Mouse (Mus musculus) heart, adult 2 months (tissue): ENCODE measurements around the gene Tcf12.

Experiments used
- CTCF ChIP-seq: fragments of 200-600 bp; IDR thresholded peaks from 2 replicates; pipeline ENCODE4 v1.8.1; 2022; ENCODE audit warnings: antibody characterized with exemption, mild to moderate bottlenecking, moderate library complexity
- POLR2A ChIP-seq: fragments of 200-500 bp; IDR thresholded peaks from 2 replicates; pipeline ENCODE4 v1.6.1; 2011; ENCODE audit warnings: mild to moderate bottlenecking, low read depth, low read length, control low read depth; ENCODE audit not compliant: insufficient read depth

DNA sequence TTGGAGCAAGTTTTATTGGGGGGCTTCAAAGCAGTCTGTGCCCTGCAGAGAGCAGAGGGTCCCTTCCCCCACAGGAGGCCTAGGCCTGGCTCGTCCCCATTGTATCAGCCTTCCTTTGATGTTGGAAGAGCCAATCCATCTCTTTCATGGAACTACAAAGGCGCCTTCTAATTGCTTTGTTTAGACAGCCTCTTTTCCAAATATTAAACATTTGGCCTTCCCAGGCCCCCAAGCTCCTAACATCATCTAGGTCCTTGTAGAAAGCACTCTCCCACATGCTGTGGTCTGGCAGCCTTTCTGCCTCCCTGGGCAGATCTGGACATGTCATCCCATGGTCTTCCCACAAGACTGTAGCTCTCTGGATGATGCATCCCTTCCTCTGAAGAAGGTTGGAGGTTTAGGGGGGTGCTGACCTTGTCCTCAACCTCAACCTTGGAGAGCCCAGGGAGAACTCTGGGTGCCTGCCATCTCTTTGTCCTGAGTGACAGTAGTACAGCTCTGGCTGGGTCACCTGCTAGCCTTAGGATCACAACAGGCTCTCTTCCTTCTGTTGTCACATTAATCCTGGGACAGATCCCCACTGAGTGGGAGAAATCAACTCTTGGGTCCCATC, 276.4 kb downstream of the Tcf12 start:
- no peak for TF ChIP-seq POLR2A
- TF ChIP-seq CTCF = no peak
